Mouse (Mus musculus) stomach, embryonic 16.5 days (tissue): ENCODE data around the gene Pja2. TPM values are rescaled to one million over a fixed set of nuclear protein-coding genes. Genes with fewer than 3 reads are reported as not detected.
"Not testable (repeated sequence)": the region's sequence is repeated elsewhere in the genome, so short reads cannot be mapped to it uniquely, and the experiment has no call there.

Experiments used
- ATAC-seq: fragments of 200-750 bp; cut with Nextera tagmentation; 2 replicates; pipeline ENCODE4 v1.8.0; 2017; ENCODE audit warnings: moderate number of reproducible peaks, moderate TSS enrichment; ENCODE audit not compliant: insufficient read depth, low FRiP score
- H3K27ac ChIP-seq: fragments of 300-500 bp; sonication (generic); 2 replicates; pipeline ENCODE4 v1.5.1; 2014; ENCODE audit warnings: low read length
- H3K27me3 ChIP-seq: fragments of 300-500 bp; sonication (generic); 2 replicates; pipeline ENCODE4 v1.6.1; 2014; ENCODE audit warnings: low read length, control low read depth, mixed read lengths; ENCODE audit not compliant: control insufficient read depth, insufficient read depth
- H3K36me3 ChIP-seq: fragments of 300-500 bp; sonication (generic); 2 replicates; pipeline ENCODE4 v1.6.1; 2014; ENCODE audit warnings: low read length; ENCODE audit not compliant: control insufficient read depth, insufficient read depth
- H3K4me1 ChIP-seq: fragments of 300-500 bp; sonication (generic); 2 replicates; pipeline ENCODE4 v1.6.1; 2014; ENCODE audit warnings: low read length, control low read depth, mixed read lengths; ENCODE audit not compliant: control insufficient read depth, insufficient read depth
- H3K4me2 ChIP-seq: fragments of 300-500 bp; sonication (generic); 2 replicates; pipeline ENCODE4 v1.6.1; 2014; ENCODE audit warnings: low read depth, low read length, mixed read lengths
- H3K4me3 ChIP-seq: fragments of 300-500 bp; sonication (generic); replicated peaks from 2 replicates; pipeline ENCODE4 v1.5.1; 2014; ENCODE audit warnings: mild to moderate bottlenecking, low read length
- H3K9ac ChIP-seq: fragments of 300-500 bp; sonication (generic); 2 replicates; pipeline ENCODE4 v1.6.1; 2014; ENCODE audit warnings: low read length
- H3K9me3 ChIP-seq: fragments of 300-500 bp; sonication (generic); replicated peaks from 2 replicates; pipeline ENCODE4 v1.6.1; 2016; ENCODE audit warnings: low read length, control low read depth; ENCODE audit not compliant: control insufficient read depth
- WGBS: fragments of 180-500 bp; shearing (Covaris S2); extraction: QIAGEN DNeasy Blood & Tissue Kit; methylation state at CpG from one replicate; pipeline ENCODE4 v1.1.7; 2014; 5-methylcytosine and 5-hydroxymethylcytosine counted together
- polyA plus RNA-seq: library from polyadenylated mRNA; unstranded; fragments of >200 nt; fragmentation: Nextera tagmentation; extraction: Ambion mirVana; gene quantifications from 2 replicates; pipeline ENCODE4 v1.2.1, GENCODE M21; 2015

The Pja2 gene
- polyA plus RNA-seq, 1 experiment from 2014 or later, result 77.2 TPM

DNA sequence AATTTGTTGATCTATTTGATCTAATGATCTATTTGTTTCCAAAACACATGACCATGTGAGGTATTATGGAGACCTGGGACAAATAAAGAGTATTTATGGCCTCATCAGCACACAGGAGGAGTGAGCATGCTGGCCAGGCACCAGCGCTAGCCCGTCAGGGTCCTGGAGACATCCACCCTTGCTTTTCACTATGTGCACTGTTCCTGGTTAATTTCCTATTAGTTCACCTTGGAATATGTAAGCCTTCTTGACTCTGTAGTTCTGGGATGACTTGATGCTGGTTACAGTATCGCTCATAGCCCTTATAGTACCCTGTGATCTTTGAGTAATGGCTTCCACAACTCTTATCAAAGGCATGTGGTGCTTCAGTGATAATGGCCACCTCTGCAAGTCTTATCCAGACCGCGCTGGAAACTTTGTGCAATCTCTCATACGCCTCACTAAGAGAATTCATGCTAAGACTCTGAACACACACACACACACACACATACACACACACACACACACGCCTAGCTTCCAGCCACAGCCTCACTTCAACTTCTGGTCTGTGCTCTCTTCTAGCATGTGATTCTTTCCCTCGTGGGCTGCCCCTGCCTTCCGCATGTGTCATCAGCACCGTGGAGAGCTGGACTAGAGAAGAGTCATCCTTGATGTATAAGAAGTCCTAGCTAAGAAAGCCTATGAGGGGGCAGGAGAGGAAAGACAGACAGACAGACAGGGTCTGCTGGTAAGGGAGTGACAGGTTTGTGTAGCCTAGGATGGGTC is 57.2 kb downstream of the Pja2 start:
- no peaks in the 10 kb centered on the region for H3K36me3 ChIP-seq
- H3K9me3 ChIP-seq, result no peaks in the 10 kb centered on the region
- no peak overlapping the region for H3K4me3 ChIP-seq
- 0 out of 2 replicates have a peak, but pooled peaks cover 4% of the 10 kb centered on the region for H3K4me1 ChIP-seq
- H3K27me3 ChIP-seq, result no peaks in the 10 kb centered on the region
- no peak overlapping the region for H3K9ac ChIP-seq
- no peak overlapping the region for H3K4me2 ChIP-seq
- no peak for ATAC-seq
- 91% methylated on average over 10 of the region's 10 CpGs for WGBS
- no peak overlapping the region for H3K27ac ChIP-seq

DNA sequence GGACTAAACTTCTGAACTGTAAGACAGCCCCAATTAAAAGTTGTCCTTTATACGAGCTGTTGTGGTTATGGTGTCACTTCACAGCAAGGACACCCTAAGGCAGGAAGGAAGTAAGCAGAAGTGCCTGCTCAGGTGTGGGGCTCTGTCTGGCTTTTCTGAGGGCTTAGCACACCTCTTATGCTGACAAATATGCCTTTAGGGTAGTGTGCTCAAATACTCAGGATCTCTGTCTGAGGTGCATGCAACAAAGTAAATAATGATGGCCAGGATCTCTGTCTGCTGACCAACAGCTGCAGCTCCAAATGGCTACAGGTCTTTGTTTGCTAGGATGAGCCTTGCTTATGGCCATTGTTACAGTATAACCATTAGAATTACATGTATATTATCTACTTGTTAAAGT is 71.1 kb downstream of the Pja2 start:
- WGBS, result 84% methylated on average over 1 of the region's 1 CpGs
- ATAC-seq, result no peak
- Histone ChIP-seq H3K27ac (no peak overlapping the region), H3K4me3 (no peak overlapping the region), H3K9me3 (no peaks in the 10 kb centered on the region), H3K27me3 (no peaks in the 10 kb centered on the region), H3K9ac (no peak overlapping the region), H3K4me2 (no peak overlapping the region), H3K4me1 (no peaks in the 10 kb centered on the region), H3K36me3 (no peaks in the 10 kb centered on the region)

DNA sequence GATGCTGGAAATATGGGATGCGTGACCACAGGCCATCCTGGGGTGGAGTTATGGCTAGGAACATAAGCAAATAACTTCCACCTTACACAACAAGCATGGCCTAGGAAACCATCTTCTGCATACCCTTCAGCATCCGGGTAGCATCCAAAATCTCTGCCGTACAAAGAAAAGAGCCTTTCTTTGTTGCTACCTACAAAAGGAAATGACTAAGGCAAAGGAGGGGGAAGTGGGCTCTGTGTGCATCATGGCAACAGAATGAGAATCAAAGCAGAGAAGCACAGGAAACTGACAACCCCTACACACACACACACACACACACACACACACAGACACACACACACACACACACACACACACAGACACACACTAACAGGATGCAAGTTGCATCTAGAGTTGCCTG is 83.5 kb downstream of the Pja2 start:
- Histone ChIP-seq H3K27ac (no peak overlapping the region), H3K4me3 (no peak overlapping the region), H3K9ac (no peak overlapping the region), H3K36me3 (no peaks in the 10 kb centered on the region), H3K9me3 (peaks cover 6% of the 10 kb centered on the region), H3K27me3 (no peaks in the 10 kb centered on the region), H3K4me2 (no peak overlapping the region), H3K4me1 (0 out of 2 replicates have a peak, but pooled peaks cover under 1% of the 10 kb centered on the region)
- 77% methylated on average over 3 of the region's 3 CpGs for WGBS
- no peak for ATAC-seq

DNA sequence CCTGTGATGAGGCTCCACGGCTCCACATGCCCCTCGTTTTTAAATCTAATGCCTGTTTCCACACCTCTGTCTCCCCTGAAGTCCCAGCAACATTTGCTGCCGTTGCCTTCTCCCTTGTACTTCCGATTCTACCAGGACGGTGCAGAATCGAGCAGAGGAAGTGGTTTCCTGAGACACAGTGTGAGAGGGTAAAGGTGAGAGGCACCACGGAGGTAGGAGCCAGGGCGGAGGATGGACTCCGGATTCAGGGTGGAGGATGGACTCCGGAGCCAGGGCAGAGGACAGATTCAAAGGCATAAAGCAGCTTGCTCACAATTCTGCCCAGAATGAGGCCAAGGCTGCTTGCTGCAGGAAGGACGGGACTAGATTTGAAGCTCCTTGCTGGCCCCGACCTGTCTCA is 88.8 kb downstream of the Pja2 start:
- H3K4me1 ChIP-seq, result peaks cover 7% of the 10 kb centered on the region
- WGBS, result 44% methylated on average over 12 of the region's 12 CpGs
- peak overlapping the region; percentile 43; the same call in 1 of the 2 replicates for H3K9ac ChIP-seq
- peak overlapping the region; percentile 92 for H3K27ac ChIP-seq
- H3K27me3 ChIP-seq, result no peaks in the 10 kb centered on the region
- no peak for ATAC-seq
- no peaks in the 10 kb centered on the region for H3K36me3 ChIP-seq
- H3K9me3 ChIP-seq, result no peaks in the 10 kb centered on the region
- 0 out of 2 replicates have a peak overlapping the region, but pooled peaks have one; percentile 5 for H3K4me2 ChIP-seq
- H3K4me3 ChIP-seq, result no peak overlapping the region

DNA sequence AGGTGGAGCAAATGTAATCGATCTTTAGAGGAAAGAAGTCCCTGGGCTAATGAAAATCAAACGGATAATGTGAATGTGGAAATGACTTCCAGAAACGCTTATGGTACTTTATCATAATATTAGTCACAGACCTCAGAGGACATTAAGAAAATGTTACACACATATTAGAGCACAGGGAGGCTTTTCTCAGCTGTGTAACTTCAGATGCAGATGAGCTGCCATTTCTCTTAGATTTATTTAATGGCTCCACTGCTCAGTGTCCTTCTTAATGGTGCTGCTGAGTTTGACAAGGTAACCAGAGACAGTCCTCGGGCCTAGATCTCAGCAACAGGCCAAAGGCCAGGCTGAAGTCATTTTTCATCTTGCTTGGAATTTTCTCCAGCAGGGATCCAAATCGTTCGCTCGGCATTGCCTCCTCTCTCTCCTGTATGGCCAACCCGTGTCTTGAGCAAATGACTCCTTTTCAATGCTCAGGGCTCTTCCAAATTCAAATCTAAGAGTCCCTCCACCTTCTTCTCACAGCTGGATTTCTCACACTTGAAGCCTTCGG is 89.3 kb downstream of the Pja2 start:
- Histone ChIP-seq H3K27ac (peak overlapping the region; percentile 92), H3K36me3 (no peaks in the 10 kb centered on the region), H3K4me1 (peaks cover 7% of the 10 kb centered on the region), H3K27me3 (no peaks in the 10 kb centered on the region), H3K4me3 (no peak overlapping the region), H3K9ac (peak overlapping the region; percentile 43; the same call in 1 of the 2 replicates), H3K4me2 (0 out of 2 replicates have a peak overlapping the region, but pooled peaks have one; percentile 5), H3K9me3 (no peaks in the 10 kb centered on the region)
- ATAC-seq, result peak; percentile 33; the same call in 1 of the 2 replicates
- 31% methylated on average over 9 of the region's 9 CpGs for WGBS

DNA sequence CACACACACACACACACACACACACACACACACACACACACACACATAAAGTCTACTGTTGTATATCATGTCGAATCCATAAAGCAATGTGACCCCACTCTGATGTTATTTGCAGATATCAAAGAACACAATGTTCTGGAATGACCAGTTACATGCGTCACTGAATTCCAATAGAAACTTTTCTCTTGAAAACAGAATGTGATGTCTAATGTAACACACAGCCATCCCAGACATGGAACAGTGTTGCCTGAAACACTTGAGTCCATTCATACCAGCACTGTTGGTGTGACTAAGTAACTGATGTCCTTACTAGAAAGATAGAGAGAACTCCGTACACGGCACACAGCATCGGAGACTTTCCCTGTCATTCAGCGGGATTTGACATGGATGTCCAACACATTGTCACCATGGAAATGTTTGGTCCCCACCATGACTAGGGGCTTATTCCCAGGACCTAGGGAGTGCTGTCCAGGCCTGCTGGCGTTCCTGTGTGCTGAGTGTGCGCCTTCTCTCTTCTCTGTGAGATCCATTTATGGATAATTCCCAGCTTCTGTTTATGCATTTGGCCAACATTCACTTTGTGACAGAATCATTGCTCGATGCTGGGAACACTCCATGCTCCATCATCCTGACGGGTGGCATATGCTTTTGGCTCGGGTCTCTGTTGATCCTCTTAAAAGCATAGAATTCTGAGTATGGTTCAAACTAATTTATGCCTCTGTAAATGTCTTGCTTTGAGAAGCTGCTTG is 90.0 kb downstream of the Pja2 start:
- H3K27me3 ChIP-seq, result no peaks in the 10 kb centered on the region
- H3K4me3 ChIP-seq, result no peak overlapping the region
- peak overlapping the region; percentile 90 for H3K27ac ChIP-seq
- H3K9ac ChIP-seq, result no peak overlapping the region
- peak; percentile 91 for ATAC-seq
- H3K4me2 ChIP-seq, result no peak overlapping the region
- 50% methylated on average over 11 of the region's 11 CpGs for WGBS
- H3K36me3 ChIP-seq, result no peaks in the 10 kb centered on the region
- H3K4me1 ChIP-seq, result peaks cover 7% of the 10 kb centered on the region
- H3K9me3 ChIP-seq, result no peaks in the 10 kb centered on the region

DNA sequence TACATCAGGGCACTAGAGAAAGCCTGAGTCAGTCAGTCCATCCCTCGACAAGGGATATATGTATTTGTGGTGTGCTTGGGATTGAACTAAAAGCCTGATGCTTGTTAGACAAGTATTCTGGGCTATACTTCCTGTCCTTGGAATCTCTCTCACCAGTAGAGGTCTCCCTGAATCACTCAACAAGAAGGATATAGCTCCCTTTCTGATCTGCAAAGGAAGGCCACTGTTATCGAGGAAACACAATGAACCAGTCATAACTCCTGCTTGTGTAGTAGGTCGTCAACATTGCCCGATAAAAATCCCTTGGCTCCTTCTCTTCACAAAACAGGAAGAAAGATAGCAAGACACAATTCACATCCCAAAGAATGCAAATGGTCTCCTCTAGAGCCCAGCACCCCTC is 99.6 kb downstream of the Pja2 start:
- Histone ChIP-seq H3K9ac (no peak overlapping the region), H3K4me1 (no peaks in the 10 kb centered on the region), H3K4me2 (no peak overlapping the region), H3K27ac (no peak overlapping the region), H3K36me3 (no peaks in the 10 kb centered on the region), H3K27me3 (no peaks in the 10 kb centered on the region), H3K9me3 (no peaks in the 10 kb centered on the region), H3K4me3 (no peak overlapping the region)
- 62% methylated on average over 4 of the region's 4 CpGs for WGBS
- no peak for ATAC-seq

DNA sequence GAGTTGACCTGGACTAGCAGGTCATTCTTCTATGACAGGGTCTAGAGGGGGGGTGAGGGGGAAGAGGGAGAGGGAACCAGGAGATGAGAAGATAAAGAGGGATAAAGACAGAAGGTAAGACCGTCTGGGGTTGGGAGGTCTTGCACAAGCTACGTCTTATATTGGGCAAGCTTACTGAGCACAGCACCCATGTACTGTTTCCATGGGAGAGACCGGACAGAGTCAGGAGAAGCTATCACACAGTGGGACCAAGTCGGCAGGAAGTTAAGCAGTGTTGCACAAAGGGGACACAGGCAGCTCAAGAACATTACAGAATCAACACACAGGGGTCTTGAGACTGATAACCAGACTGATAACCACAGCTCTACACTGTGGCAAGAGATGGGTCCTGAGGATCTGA is 100.1 kb downstream of the Pja2 start:
- H3K4me2 ChIP-seq, H3K9ac ChIP-seq, H3K36me3 ChIP-seq, H3K27me3 ChIP-seq, H3K9me3 ChIP-seq, H3K4me3 ChIP-seq, H3K27ac ChIP-seq, ATAC-seq, H3K4me1 ChIP-seq: not testable (repeated sequence)
- WGBS, result 83% methylated on average over 4 of the region's 4 CpGs

DNA sequence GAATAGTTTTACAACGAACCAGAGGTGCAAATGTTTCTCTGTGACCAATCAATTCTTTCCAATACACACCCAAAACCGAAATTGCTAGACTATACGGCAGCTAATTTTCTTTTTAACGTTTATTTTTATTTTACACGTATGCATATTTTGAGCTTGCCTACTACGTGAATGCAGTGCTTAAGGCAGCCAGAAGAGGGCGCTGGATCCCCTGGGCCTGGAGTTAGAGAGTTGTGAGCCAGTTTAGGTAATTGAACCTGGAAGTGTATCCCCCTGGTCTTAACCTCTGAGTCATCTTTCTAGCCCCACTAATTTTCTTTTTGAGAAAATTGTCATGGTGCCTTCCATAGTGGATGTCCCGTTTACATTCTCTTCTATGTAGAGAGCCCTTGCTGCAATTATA is 100.5 kb downstream of the Pja2 start:
- H3K36me3 ChIP-seq, result no peaks in the 10 kb centered on the region
- WGBS, result 75% methylated on average over 8 of the region's 8 CpGs
- H3K27ac ChIP-seq, result no peak overlapping the region
- no peak for ATAC-seq
- H3K27me3 ChIP-seq, result no peaks in the 10 kb centered on the region
- no peaks in the 10 kb centered on the region for H3K9me3 ChIP-seq
- H3K4me1 ChIP-seq, result no peaks in the 10 kb centered on the region
- no peak overlapping the region for H3K4me2 ChIP-seq
- H3K4me3 ChIP-seq, result no peak overlapping the region
- no peak overlapping the region for H3K9ac ChIP-seq
